Mouse (Mus musculus): ENCODE data around the gene Sncg.
A peak's percentile ranks its signal among the peaks of the same experiment; 100 is the strongest.

DNA sequence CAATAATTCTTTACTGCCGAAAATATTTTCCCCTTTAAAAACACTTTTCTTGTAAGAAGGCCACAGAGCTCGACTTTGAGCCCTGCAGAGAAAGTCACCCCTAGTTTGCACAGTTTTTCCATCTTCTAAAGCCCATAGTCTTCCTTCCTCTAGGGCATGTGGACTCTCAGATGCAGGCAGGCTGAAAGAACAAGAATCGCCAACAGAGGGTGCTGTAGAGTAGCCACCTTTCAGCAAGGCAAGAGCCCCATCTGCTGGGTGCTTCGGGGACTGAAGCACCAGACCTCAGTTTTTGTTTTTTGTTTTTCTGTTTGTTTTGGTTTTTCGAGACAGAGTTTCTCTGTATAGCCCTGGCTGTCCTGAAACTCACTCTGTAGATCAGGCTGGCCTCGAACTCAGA lies 26.5 kb upstream of the Sncg start:
- TF ChIP-seq CTCF (IDR thresholded peaks at IDR 0.05; ENCODE audit: low read depth, low read length) = peak; percentile 81
- TF ChIP-seq GATA2 (IDR thresholded peaks at IDR 0.05; ENCODE audit: borderline replicate concordance, low read depth, low read length) = no peak
- TF ChIP-seq POLR2AphosphoS5 (IDR thresholded peaks at IDR 0.05; ENCODE audit: insufficient replicate concordance, low read depth, low read length) = no peak

All from G1E (cell line).